Mouse (Mus musculus): ENCODE data around the gene Nfasc. TPM values are rescaled to one million over a fixed set of nuclear protein-coding genes. Genes with fewer than 3 reads are reported as not detected.
A peak's percentile ranks its signal among the peaks of the same experiment; 100 is the strongest.

Gene Nfasc
- polyA plus RNA-seq, 1 experiment = 0.67 TPM

- no peak overlapping the region for H3K4me3 ChIP-seq (ENCODE audit: insufficient read depth, low read length)
- TF ChIP-seq CTCF (IDR thresholded peaks at IDR 0.05; ENCODE audit: borderline replicate concordance, insufficient read depth, low read length) = no peak
- no peak for TF ChIP-seq POLR2A (IDR thresholded peaks at IDR 0.05; ENCODE audit: low read depth, low read length)
- H3K27ac ChIP-seq (ENCODE audit: insufficient read depth, low read length) = no peak overlapping the region
- H3K4me1 ChIP-seq (ENCODE audit: control insufficient read depth, insufficient read depth, low read length) = no peaks in the 10 kb centered on the region
Observed at GRCm38 (mm10) chr1:132628183-132628582, 113.4 kb downstream of the Nfasc start.

- H3K4me1 ChIP-seq (ENCODE audit: control insufficient read depth, insufficient read depth, low read length) = no peaks in the 10 kb centered on the region
- TF ChIP-seq CTCF (IDR thresholded peaks at IDR 0.05; ENCODE audit: borderline replicate concordance, insufficient read depth, low read length) (no peak), POLR2A (IDR thresholded peaks at IDR 0.05; ENCODE audit: low read depth, low read length) (no peak)
Observed at GRCm38 (mm10) chr1:132626125-132626756, 115.4 kb downstream of the Nfasc start.

GRCm38 (mm10) chr1:132625034-132625433 is 116.6 kb downstream of the Nfasc start:
- no peak overlapping the region for H3K27ac ChIP-seq (ENCODE audit: insufficient read depth, low read length)

More at GRCm38 (mm10) chr1:132626125-132626756, 115.4 kb downstream of the Nfasc start:
- H3K27ac ChIP-seq (ENCODE audit: insufficient read depth, low read length) = no peak overlapping the region
- no peak overlapping the region for H3K4me3 ChIP-seq (ENCODE audit: insufficient read depth, low read length)

GRCm38 (mm10) chr1:132624466-132624865 is 117.1 kb downstream of the Nfasc start:
- Histone ChIP-seq H3K4me3 (ENCODE audit: insufficient read depth, low read length) (no peak overlapping the region), H3K4me1 (ENCODE audit: control insufficient read depth, insufficient read depth, low read length) (no peaks in the 10 kb centered on the region), H3K27ac (ENCODE audit: insufficient read depth, low read length) (no peak overlapping the region)
- TF ChIP-seq CTCF (IDR thresholded peaks at IDR 0.05; ENCODE audit: borderline replicate concordance, insufficient read depth, low read length) = no peak
- TF ChIP-seq POLR2A (IDR thresholded peaks at IDR 0.05; ENCODE audit: low read depth, low read length) = no peak

More at GRCm38 (mm10) chr1:132625034-132625433, 116.6 kb downstream of the Nfasc start:
- H3K4me3 ChIP-seq (ENCODE audit: insufficient read depth, low read length) = no peak overlapping the region
- TF ChIP-seq CTCF (IDR thresholded peaks at IDR 0.05; ENCODE audit: borderline replicate concordance, insufficient read depth, low read length) (no peak), POLR2A (IDR thresholded peaks at IDR 0.05; ENCODE audit: low read depth, low read length) (no peak)
- H3K4me1 ChIP-seq (ENCODE audit: control insufficient read depth, insufficient read depth, low read length) = no peaks in the 10 kb centered on the region

- Histone ChIP-seq H3K27ac (ENCODE audit: insufficient read depth, low read length) (no peak overlapping the region), H3K4me3 (ENCODE audit: insufficient read depth, low read length) (no peak overlapping the region), H3K4me1 (ENCODE audit: control insufficient read depth, insufficient read depth, low read length) (no peaks in the 10 kb centered on the region)
- TF ChIP-seq POLR2A (IDR thresholded peaks at IDR 0.05; ENCODE audit: low read depth, low read length) = no peak
- TF ChIP-seq CTCF (IDR thresholded peaks at IDR 0.05; ENCODE audit: borderline replicate concordance, insufficient read depth, low read length) = no peak
Observed at GRCm38 (mm10) chr1:132623641-132624336, 117.8 kb downstream of the Nfasc start.

GRCm38 (mm10) chr1:132612066-132612465 is 129.5 kb downstream of the Nfasc start:
- Histone ChIP-seq H3K4me3 (ENCODE audit: insufficient read depth, low read length) (no peak overlapping the region), H3K27ac (ENCODE audit: insufficient read depth, low read length) (no peak overlapping the region), H3K4me1 (ENCODE audit: control insufficient read depth, insufficient read depth, low read length) (no peaks in the 10 kb centered on the region)
- TF ChIP-seq CTCF (IDR thresholded peaks at IDR 0.05; ENCODE audit: borderline replicate concordance, insufficient read depth, low read length) (no peak), POLR2A (IDR thresholded peaks at IDR 0.05; ENCODE audit: low read depth, low read length) (no peak)

GRCm38 (mm10) chr1:132609048-132609634 is 132.5 kb downstream of the Nfasc start:
- H3K4me3 ChIP-seq (ENCODE audit: insufficient read depth, low read length) = no peak overlapping the region
- no peaks in the 10 kb centered on the region for H3K4me1 ChIP-seq (ENCODE audit: control insufficient read depth, insufficient read depth, low read length)
- no peak overlapping the region for H3K27ac ChIP-seq (ENCODE audit: insufficient read depth, low read length)
- TF ChIP-seq POLR2A (IDR thresholded peaks at IDR 0.05; ENCODE audit: low read depth, low read length) (no peak), CTCF (IDR thresholded peaks at IDR 0.05; ENCODE audit: borderline replicate concordance, insufficient read depth, low read length) (peak; percentile 67; the same call in 1 of the 2 replicates)

GRCm38 (mm10) chr1:132602161-132602560 is 139.4 kb downstream of the Nfasc start:
- no peak for TF ChIP-seq POLR2A (IDR thresholded peaks at IDR 0.05; ENCODE audit: low read depth, low read length)
- no peak for TF ChIP-seq CTCF (IDR thresholded peaks at IDR 0.05; ENCODE audit: borderline replicate concordance, insufficient read depth, low read length)
- no peak overlapping the region for H3K4me3 ChIP-seq (ENCODE audit: insufficient read depth, low read length)
- H3K4me1 ChIP-seq (ENCODE audit: control insufficient read depth, insufficient read depth, low read length) = no peaks in the 10 kb centered on the region
- H3K27ac ChIP-seq (ENCODE audit: insufficient read depth, low read length) = no peak overlapping the region

GRCm38 (mm10) chr1:132598024-132598423 is 143.6 kb downstream of the Nfasc start:
- Histone ChIP-seq H3K4me3 (ENCODE audit: insufficient read depth, low read length) (no peak overlapping the region), H3K4me1 (ENCODE audit: control insufficient read depth, insufficient read depth, low read length) (no peaks in the 10 kb centered on the region), H3K27ac (ENCODE audit: insufficient read depth, low read length) (no peak overlapping the region)
- TF ChIP-seq CTCF (IDR thresholded peaks at IDR 0.05; ENCODE audit: borderline replicate concordance, insufficient read depth, low read length) (no peak), POLR2A (IDR thresholded peaks at IDR 0.05; ENCODE audit: low read depth, low read length) (no peak)

- Histone ChIP-seq H3K4me3 (ENCODE audit: insufficient read depth, low read length) (no peak overlapping the region), H3K27ac (ENCODE audit: insufficient read depth, low read length) (no peak overlapping the region), H3K4me1 (ENCODE audit: control insufficient read depth, insufficient read depth, low read length) (no peaks in the 10 kb centered on the region)
- TF ChIP-seq CTCF (IDR thresholded peaks at IDR 0.05; ENCODE audit: borderline replicate concordance, insufficient read depth, low read length) (no peak), POLR2A (IDR thresholded peaks at IDR 0.05; ENCODE audit: low read depth, low read length) (no peak)
Observed at GRCm38 (mm10) chr1:132595741-132596140, 145.9 kb downstream of the Nfasc start.
